Mouse (Mus musculus) ES-Bruce4 (cell line): Measurements from ENCODE around the gene Egflam. TPM values are rescaled to one million over a fixed set of nuclear protein-coding genes. Genes with fewer than 3 reads are reported as not detected.

Source experiments
- H3K27ac ChIP-seq: 2 replicates; pipeline ENCODE4 v1.5.1; 2012; ENCODE audit warnings: low read length, inconsistent platforms; ENCODE audit not compliant: insufficient read depth
- H3K27me3 ChIP-seq: 2 replicates; pipeline ENCODE4 v1.6.1; 2012; ENCODE audit warnings: mild to moderate bottlenecking, low read length, inconsistent platforms; ENCODE audit not compliant: control insufficient read depth, poor library complexity, insufficient read depth, severe bottlenecking
- H3K36me3 ChIP-seq: 2 replicates; pipeline ENCODE4 v1.6.1; 2012; ENCODE audit warnings: inconsistent platforms, mild to moderate bottlenecking, low read length, moderate library complexity; ENCODE audit not compliant: control insufficient read depth, poor library complexity, insufficient read depth, severe bottlenecking
- H3K4me1 ChIP-seq: one replicate; pipeline ENCODE4 v1.8.1; 2011; ENCODE audit warnings: low read length; ENCODE audit not compliant: control insufficient read depth, insufficient read depth
- H3K4me3 ChIP-seq: 2 replicates; pipeline ENCODE4 v1.5.1; 2011; ENCODE audit warnings: low read depth, mild to moderate bottlenecking, low read length
- H3K9ac ChIP-seq: 2 replicates; pipeline ENCODE4 v1.6.1; 2012; ENCODE audit warnings: low read depth, mild to moderate bottlenecking, inconsistent platforms; ENCODE audit not compliant: poor library complexity, severe bottlenecking
- H3K9me3 ChIP-seq: replicated peaks from 2 replicates; pipeline ENCODE4 v1.6.1; 2012; ENCODE audit warnings: mild to moderate bottlenecking, low read length, inconsistent platforms; ENCODE audit not compliant: control insufficient read depth, poor library complexity, insufficient read depth, severe bottlenecking
- CTCF ChIP-seq: IDR thresholded peaks from one replicate; pipeline ENCODE4 v1.8.1; 2011; ENCODE audit warnings: low read depth, low read length
- EP300 ChIP-seq: IDR thresholded peaks from 2 replicates; pipeline ENCODE4 v1.6.1; 2011; ENCODE audit warnings: low read depth, low read length; ENCODE audit not compliant: insufficient read depth
- POLR2A ChIP-seq: IDR thresholded peaks from one replicate; pipeline ENCODE4 v1.8.1; 2011; ENCODE audit warnings: low read length; ENCODE audit not compliant: insufficient read depth
- polyA plus RNA-seq: library from polyadenylated mRNA; stranded (reverse); fragments of >200 nt; gene quantifications from 2 replicates; pipeline ENCODE4 v1.2.4, GENCODE M21; 2011; ENCODE audit warnings: low read depth; ENCODE audit not compliant: missing spikeins, insufficient read depth, insufficient read length

Gene Egflam
- polyA plus RNA-seq, 1 experiment: 1.8 TPM

GRCm38 (mm10) chr15:7198816-7199215, 199.4 kb downstream of the Egflam start:
- Histone ChIP-seq H3K4me1 (no peaks in the 10 kb centered on the region), H3K36me3 (0 out of 2 replicates have a peak, but pooled peaks cover 2% of the 10 kb centered on the region), H3K9me3 (no peaks in the 10 kb centered on the region), H3K27me3 (no peaks in the 10 kb centered on the region), H3K4me3 (no peak overlapping the region), H3K9ac (no peak overlapping the region), H3K27ac (no peak overlapping the region)
- TF ChIP-seq EP300 (no peak), CTCF (no peak), POLR2A (no peak)

- TF ChIP-seq EP300: no peak
- TF ChIP-seq CTCF: no peak
- no peak for TF ChIP-seq POLR2A
- H3K36me3 ChIP-seq: 0 out of 2 replicates have a peak, but pooled peaks cover 2% of the 10 kb centered on the region
- H3K4me1 ChIP-seq: no peaks in the 10 kb centered on the region
- H3K27ac ChIP-seq: no peak overlapping the region
- no peak overlapping the region for H3K4me3 ChIP-seq
- no peaks in the 10 kb centered on the region for H3K9me3 ChIP-seq
- H3K9ac ChIP-seq: no peak overlapping the region
- H3K27me3 ChIP-seq: no peaks in the 10 kb centered on the region
Observed at GRCm38 (mm10) chr15:7197652-7198445, 200.3 kb downstream of the Egflam start.

- no peak overlapping the region for H3K9ac ChIP-seq
- H3K9me3 ChIP-seq: no peaks in the 10 kb centered on the region
- TF ChIP-seq EP300: no peak
- no peak for TF ChIP-seq CTCF
- TF ChIP-seq POLR2A: no peak
- no peaks in the 10 kb centered on the region for H3K27me3 ChIP-seq
- no peak overlapping the region for H3K27ac ChIP-seq
- H3K36me3 ChIP-seq: peaks cover 22% of the 10 kb centered on the region
- no peak overlapping the region for H3K4me3 ChIP-seq
- no peaks in the 10 kb centered on the region for H3K4me1 ChIP-seq
Observed at GRCm38 (mm10) chr15:7194748-7195221, 203.4 kb downstream of the Egflam start.

GRCm38 (mm10) chr15:7194147-7194720, 204.0 kb downstream of the Egflam start:
- no peaks in the 10 kb centered on the region for H3K27me3 ChIP-seq
- H3K27ac ChIP-seq: no peak overlapping the region
- H3K4me3 ChIP-seq: no peak overlapping the region
- H3K36me3 ChIP-seq: peaks cover 26% of the 10 kb centered on the region
- no peaks in the 10 kb centered on the region for H3K4me1 ChIP-seq
- no peak overlapping the region for H3K9ac ChIP-seq
- no peak for TF ChIP-seq POLR2A
- no peak for TF ChIP-seq CTCF
- no peak for TF ChIP-seq EP300
- no peaks in the 10 kb centered on the region for H3K9me3 ChIP-seq

GRCm38 (mm10) chr15:7192582-7192981, 205.6 kb downstream of the Egflam start:
- Histone ChIP-seq H3K9me3 (no peaks in the 10 kb centered on the region), H3K27ac (no peak overlapping the region), H3K27me3 (no peaks in the 10 kb centered on the region), H3K4me3 (no peak overlapping the region), H3K9ac (no peak overlapping the region), H3K36me3 (peaks cover 27% of the 10 kb centered on the region), H3K4me1 (no peaks in the 10 kb centered on the region)
- TF ChIP-seq EP300: no peak
- no peak for TF ChIP-seq POLR2A
- no peak for TF ChIP-seq CTCF

GRCm38 (mm10) chr15:7191074-7191473, 207.1 kb downstream of the Egflam start:
- peaks cover 30% of the 10 kb centered on the region for H3K36me3 ChIP-seq
- no peak overlapping the region for H3K27ac ChIP-seq
- TF ChIP-seq CTCF (no peak), POLR2A (no peak), EP300 (no peak)
- H3K27me3 ChIP-seq: no peaks in the 10 kb centered on the region
- no peaks in the 10 kb centered on the region for H3K9me3 ChIP-seq
- H3K4me3 ChIP-seq: no peak overlapping the region
- no peak overlapping the region for H3K9ac ChIP-seq
- no peaks in the 10 kb centered on the region for H3K4me1 ChIP-seq
